Mouse (Mus musculus): Measurements from ENCODE around the gene Prrt1.

The Prrt1 gene

DNA sequence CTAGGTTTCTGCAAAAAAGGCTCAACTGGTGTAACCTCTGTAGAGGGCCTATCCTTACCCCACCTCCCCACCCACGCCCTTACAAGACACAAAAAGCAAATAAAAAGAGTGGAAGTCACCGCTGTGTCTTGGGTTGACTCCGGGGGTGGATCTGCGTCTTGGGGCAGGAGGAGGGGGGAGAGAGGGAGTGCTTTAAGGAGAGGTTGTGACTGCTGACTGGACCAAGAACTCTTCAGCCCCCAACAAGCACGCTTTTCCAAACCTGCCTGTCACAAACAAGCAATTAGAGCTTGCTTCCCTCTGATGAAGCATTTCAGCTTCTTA, 727 bp upstream of the Prrt1 start:
- no peak for DNase-seq (ENCODE audit: low spot score)

DNA sequence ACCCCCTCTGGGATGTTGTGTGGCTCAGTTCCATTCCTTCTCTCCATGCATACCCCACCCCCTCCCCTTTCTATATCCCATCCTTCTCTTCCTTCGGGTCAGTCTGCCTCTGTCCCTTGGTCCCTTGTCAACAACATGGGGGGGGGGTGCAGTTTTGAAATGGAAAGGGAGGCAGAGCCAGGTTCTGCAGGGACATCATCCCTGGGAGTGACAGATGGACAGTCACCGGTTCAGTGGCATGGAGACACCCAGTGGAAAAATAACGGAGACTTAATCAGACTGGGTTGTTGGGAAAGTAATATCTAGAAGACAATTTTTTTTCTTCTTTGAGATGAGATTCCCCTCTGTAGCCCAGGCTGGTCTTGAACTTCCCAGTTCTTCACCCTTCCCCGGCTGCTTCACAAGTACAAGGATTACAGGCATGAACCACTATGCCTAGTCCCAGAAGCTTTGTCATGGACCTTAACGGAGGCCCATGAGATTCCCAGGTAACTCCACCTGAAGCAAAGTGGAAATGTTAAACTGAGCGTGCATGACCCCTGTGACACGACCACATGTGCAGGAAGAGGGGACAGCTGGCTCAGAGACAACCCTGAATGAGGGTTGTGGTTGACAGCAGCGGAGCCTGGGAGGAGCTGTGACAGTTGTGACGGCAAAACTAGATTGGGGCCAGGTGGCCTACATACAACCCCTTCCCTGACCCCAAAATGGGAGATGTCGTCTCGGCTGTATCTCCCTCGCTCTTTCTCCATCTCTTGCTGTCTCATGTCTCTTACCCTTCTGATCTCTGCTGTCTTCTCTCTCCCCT, 667 bp downstream of the Prrt1 start:
- no peak for DNase-seq (ENCODE audit: low spot score)

DNA sequence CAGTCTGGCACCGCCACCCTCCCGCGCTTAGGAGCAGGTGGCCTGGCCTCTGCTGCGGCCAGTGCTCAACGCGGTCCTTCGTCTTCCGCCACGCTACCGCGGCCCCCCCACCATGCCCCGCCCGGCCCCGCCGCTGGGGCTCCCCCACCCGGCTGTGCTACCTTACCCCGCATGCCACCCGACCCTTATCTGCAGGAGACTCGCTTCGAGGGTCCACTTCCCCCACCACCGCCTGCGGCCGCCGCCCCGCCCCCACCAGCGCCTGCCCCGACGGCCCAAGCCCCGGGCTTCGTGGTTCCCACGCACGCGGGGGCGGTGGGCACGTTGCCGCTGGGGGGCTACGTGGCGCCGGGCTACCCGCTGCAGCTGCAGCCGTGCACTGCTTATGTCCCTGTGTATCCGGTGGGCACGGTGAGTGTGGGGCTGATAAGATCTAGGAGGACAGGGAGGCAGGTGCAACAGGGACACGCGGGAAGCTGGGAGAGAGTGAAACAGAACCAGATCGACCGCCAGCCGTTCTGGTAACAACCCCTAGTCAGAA, 1.5 kb downstream of the Prrt1 start:
- no peak for DNase-seq (ENCODE audit: low spot score)

DNA sequence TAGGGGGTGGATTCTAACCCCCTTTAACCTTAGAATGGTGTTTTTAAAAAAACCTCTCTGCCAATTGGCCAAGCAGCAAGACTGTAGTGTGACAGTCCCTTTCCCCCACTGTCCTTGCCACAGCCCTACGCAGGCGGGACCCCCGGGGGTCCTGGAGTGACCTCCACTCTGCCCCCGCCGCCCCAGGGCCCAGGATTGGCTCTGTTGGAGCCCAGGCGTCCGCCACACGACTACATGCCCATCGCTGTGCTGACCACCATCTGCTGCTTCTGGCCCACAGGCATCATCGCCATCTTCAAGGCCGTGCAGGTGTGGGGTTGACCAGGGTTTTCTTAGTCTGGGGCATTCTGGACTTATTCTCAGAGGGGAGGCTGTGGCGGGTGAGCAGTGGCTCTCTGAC, 2.3 kb downstream of the Prrt1 start:
- no peak for DNase-seq (ENCODE audit: low spot score)

DNA sequence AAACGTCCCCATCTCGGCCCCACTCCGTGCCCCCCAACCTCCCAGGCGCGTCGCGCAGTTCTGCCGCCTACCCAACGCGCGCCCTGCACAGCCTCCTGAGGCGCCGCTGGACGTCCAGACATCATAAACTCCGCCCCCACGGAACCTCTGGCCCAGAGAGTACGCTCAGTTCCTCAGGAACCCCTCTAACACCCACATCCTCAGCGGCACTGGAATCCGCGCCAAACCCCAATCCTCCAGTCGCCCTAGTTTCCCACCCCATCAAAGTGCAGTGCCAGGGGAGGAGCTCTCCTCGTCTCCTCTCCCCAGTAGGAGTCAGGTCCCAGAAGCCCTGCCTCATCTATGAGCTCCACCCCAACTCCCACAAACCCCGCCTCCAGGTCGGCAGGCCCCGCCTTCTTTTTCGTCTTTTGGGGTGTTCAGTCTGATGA, 2.9 kb downstream of the Prrt1 start:
- DNase-seq (ENCODE audit: low spot score) = peak; percentile 86

DNA sequence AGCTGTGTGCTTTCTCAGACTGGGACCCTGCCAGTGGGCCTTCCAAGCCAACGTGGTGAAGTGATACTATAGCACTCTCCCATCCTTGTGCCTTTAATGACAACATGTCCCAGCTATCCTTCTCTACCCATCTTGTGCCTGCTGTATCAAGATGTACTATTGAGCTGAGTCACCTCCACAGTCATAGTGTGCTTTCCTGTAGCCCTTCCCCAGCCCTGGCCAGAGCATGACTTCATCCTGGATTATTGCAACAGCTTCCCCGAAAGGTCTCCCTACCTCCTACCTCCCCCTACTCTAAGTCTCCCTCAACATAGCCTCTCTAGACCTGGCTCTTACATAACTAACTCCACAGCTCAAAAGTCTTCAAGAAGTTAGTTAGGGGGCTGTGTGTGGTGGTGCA, 6.3 kb downstream of the Prrt1 start:
- no peak for DNase-seq (ENCODE audit: low spot score)

DNA sequence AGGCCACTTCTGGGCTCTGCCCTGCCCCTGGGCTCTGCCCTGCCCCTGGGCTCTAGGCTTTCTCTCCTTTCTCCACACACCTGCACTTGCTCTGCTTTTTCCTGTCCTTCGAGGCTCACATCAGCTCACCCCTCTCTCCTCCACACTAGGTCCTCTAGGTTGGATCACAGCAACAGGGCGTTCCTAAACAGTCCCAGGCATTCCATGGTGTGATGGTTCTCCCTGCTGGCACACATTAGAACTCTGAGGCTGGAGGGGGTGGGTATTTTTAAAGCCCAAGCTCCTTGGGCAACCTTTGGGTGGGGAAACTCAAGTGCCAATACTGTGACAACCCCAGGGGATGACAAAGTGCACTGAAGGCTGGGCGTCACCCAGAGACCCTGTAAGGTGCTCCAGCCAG, 8.1 kb downstream of the Prrt1 start:
- no peak for DNase-seq (ENCODE audit: low spot score)

DNA sequence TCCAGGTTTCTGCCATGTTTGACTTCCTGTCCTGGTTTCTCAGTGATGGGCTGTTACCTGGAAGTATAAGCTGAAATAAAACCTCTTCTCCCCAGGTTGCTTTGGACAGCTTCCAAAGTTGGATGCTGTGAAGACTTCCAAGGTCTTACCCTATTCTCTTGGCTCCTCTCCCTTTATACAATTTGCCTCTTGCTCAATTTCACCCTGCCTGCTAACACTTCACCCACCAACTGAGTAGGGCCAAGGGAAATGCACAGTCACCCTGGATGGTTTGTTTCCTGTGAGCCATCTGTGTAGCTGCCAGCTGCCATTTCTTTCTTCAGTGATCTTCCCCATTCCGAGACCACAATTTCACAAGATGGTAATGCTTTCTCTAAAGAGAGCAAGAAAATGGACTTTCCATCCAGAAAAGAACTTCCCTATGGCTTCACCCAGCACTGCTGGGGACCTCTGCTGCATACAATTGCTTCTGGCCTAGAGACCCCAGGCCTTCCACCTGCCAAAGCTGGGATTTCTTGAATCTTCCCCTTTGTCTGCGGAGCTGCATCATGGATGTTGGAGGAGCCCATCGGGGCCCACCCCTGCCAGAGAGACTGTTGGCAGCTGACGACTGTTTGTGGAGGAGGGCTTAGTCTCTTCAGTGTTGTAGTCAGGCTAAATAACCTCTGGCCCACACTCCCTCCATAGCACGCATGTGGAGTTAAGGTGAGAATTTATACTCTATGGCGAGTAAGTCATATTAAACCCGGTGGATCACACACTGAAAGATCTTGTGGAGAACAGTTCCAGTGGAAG, 10.3 kb downstream of the Prrt1 start:
- no peak for DNase-seq (ENCODE audit: low spot score)

DNA sequence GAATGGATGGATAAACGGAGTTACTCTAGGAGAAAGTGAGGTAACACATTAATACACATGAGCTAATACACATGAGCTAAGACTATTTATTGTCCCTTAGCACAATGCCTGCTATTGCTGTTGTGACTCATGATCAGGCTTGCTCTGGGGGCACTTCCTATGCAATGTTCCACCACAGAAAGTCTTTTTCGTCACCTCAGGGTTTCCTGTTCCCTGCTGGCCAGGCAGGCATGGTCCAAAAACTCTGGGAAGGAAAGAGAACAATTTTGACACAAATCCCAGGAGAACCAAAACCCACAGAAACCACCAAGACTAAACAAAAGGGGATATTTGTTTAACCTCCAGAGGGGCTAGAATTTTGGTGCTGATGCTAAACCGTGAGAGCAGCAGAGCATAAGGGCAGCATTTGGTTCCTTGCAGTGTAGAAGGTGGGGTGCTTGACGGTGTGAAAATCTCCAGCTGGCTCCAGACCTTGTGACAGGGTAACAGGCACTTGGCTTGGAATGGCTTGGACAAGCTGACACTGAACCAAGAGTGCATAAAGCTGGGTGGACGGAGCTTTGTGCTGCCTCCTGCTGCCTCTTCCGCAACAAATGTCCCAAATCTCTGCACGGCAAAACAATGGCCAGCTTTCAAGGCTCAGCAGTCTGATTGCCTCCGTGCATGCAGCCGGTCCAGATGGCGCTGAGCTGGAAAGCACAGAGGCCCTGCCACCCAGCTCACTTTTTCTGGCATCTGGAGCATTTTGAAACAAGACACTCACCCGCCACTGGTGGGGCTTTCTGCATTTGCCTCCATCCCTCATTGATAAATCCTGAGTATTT, 11.7 kb downstream of the Prrt1 start:
- DNase-seq (ENCODE audit: low spot score) = no peak

DNA sequence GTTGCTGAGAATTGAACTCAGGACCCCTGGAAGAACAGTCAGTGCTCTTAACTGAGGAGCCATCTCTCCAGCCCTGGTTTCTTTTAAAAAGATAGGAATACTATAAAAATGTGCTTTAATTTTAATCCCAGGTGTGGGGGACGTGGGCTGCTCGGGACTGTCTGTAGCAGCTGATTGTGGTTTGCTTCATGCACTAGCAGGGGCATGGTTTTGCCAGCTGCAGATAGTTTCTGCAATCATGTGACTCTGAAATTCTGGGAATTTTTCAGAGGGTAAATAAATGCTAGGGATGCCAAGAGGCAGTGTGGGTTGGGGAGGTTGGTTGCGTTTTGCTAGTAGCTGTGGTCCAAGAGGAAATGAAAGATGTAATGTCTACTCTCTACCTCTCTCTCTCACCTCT, 12.6 kb downstream of the Prrt1 start:
- DNase-seq (ENCODE audit: low spot score) = no peak

DNA sequence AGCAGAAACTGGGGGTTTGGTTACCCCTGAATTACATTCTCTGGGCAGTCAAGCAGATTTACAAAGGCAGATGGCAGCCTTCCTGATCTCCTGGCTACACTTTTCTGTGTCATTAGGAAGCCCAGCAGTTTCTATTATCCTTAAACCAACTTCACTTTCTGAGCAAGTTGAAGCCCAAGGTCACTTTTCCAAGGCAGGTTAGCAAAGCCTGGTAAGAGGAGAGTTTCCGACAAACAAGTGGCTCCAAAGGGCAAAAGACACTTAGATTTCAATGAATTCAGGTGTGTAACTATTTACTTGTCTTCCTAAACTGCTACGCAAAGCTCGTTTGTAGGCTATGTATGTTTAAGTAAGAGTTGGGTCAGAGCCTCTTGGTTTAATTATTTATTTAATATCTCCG, 14.0 kb downstream of the Prrt1 start:
- no peak for DNase-seq (ENCODE audit: low spot score)

DNA sequence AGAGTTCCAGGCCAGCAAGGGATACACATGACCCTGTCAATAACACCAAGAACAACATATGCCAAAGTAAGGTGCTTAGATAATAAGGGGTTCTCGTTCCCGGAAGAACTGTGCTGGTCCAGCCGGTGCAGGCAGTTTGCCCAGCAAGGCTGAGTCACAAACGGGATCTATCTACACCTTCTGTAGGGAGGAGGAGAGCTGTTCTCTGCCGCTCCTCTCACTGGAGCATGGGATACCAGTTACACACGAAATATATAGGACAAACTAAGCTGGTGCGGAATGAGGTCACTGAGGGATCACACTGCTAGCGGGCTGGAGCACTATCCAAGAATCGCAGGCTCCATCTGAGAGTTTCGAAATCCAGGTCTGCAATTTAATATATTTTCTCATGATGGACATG, 14.6 kb downstream of the Prrt1 start:
- no peak for DNase-seq (ENCODE audit: low spot score)

DNA sequence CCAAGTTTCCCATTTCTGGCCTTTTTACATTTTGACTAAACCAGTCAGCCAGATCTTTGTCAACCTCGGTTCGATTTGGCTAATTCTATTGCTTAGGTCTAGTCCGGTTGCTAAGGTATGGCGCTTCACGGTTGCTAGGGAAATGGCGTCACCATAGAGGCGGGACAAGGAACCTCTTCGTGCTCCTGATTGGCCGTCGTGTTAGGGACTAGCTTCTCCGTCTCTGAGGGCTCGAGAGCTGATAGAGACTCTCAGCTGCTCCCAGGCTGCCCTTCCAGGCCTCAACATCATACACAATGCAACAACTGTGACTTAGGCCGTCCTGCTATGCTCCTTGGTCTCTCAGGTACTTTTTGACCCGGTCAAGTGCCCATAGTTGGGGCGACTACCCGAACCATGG, 15.3 kb downstream of the Prrt1 start, which contains the start of gene Fkbpl:
TSS of gene Fkbpl (plus strand) at position 157 of the 400 bp plus-strand sequence.
- peak; percentile 95 for DNase-seq (ENCODE audit: low spot score)

DNA sequence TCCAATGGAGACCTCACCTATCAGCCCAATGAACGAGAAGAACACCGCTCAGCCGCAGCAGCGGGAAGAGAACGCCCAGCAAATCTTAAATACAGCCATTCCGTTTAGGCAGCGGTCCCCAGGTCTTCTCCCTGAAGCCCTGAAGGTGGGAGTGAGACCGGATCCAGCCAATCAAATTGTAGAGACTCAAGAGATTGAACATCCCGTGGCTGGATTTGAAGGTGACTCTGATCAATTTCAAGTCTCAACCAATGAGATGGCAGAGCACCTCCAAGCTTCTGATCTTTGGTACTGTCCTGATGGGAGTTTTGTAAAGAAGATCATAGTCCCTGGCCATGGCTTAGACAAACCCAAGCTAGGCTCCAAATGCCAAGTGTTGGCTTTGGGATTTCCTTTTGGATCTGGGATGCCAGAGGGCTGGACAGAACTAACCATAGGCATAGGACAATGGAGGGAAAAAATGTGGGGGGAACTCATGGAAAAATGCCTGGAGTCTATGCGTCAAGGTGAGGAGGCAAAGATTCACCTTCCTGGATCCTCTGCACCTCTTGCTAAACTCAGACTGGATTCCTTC, 16.0 kb downstream of the Prrt1 start:
- DNase-seq (ENCODE audit: low spot score) = no peak

DNA sequence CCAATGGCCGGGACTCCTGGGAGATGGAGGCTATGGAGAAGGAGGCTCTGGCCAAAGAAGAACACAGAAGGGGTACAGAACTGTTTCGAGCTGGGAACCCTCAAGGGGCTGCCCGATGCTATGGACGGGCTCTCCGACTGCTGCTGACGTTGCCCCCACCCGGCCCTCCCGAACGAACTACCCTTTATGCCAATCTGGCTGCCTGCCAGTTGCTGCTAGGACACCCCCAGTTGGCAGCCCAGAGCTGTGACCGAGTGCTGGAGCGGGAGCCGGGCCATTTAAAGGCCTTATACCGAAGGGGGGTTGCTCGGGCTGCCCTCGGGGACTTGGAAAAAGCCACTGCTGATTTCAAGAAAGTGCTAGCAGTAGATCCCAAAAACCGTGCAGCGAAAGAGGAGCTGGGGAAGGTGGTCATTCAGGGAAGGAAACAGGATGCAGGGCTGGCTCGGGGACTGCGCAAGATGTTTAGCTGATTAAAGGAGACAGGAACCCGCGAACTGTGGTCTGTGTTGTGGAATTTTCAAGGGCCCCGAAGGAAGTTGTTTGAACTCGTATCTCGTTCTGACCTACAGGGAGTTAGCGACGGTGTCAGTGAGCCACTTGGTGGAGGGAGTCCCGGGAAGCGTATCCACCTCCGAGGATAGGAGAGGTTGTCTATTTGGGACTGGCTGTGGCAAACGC, 16.6 kb downstream of the Prrt1 start:
- DNase-seq (ENCODE audit: low spot score) = no peak

DNA sequence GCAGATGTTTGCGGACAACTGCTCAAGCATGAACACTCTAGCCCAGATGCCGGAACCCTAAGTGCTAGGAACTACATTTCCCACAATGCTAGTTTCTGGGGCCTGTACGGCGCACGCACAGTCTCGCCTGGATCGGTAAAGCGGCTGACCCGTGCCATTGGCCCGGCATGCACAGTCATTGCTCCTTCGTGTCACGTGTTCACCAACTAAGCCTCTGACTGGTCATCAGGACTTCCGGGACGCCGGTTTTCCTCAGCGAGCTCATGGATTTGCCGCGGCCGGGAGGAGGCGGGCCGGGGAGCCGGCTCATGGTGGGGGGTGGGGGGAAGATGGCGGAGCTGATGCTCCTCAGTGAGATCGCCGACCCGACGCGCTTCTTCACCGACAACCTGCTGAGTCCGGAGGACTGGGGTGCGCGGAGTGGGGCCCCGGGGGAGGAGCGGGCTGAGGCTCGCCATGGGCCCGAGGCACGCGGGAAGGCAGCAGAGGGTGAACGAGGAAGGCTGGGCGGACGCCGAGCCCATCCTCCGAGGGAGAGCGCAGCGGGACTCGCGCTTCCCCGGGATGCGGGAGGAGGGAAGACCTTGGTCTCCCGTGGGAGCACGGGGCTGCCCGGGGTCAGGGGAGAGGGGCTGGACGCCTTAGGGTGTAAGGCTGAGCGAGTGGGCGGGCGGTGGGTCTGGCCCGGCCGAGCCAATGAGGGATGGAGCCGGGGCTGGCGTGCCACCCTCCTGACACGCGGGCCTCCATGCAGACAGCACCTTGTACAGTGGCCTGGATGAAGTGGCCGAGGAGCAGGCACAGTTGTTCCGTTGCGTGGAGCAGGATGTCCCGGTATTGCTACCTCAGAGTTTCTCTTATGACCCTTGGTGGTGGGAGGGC, 17.8 kb downstream of the Prrt1 start, which contains the start of gene Atf6b:
TSS of gene Atf6b (plus strand) at position 241 of the 882 bp plus-strand sequence.
- peak; percentile 98 for DNase-seq (ENCODE audit: low spot score)

DNA sequence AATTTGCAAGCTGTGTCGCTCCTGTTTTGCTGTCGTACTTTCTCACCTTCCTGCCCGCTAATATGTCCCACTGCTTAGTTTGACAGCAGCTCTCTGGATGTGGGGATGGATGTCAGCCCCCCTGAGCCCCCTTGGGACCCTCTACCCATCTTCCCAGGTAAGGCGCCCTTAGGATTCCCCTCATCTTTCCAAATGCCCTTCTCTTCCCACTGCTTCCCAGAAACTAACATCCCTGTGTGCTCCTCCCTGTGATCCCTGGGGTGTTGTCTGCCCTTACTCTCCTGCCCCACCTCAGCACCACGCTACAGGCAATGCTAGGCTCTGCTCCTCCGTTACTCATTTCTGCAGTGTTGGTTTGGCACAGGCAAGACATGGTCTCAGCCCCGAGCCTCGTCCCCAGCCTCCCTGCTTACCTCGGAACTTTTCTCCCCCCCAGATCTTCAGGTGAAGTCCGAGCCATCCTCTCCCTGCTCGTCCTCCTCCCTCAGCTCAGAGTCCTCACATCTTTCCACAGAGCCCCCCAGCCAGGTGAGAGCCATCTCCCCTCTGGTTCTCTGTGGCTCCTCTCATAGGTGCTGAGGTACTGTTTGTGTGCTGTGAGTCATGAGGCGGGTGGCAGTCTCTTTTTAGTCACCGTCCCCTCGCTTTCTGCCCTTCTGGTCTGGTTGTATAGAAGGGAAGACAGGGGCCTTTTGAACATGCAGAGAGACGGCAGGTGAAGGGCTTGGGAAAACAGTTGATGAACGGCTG, 19.0 kb downstream of the Prrt1 start:
- DNase-seq (ENCODE audit: low spot score) = no peak

DNA sequence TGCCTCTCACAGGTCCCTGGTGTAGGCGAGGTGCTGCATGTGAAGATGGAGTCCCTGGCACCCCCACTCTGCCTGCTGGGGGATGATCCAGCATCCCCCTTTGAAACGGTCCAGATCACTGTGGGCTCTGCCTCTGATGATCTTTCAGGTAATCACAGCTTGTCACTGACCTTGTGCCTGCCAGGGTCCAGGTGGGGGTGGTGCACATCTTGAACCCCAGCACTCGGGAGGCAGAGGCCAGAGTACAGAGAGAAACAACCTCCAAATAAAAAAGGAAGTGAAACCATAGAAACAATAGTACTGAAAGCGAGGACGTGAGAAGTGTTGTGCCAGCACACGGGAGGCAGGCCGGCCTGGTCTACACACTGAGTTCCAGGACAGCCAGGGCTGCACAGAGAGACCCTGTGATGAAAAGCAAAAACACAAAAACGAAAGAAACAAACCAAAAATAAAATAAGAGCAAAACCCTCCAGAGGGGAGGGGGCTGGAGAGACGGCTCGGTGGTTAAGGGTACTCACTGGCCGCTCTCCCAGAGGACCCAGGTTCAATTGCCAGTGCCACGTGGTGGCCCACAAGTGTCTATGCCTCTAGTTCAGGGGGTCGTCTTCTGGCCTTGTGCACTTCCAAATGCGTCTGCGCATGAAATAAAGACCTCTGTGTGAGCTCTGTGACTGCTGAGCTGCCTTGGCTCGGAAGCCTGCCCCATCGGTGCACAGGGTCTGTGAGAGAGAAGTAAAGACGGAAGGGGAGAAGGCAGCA, 20.0 kb downstream of the Prrt1 start:
- no peak for DNase-seq (ENCODE audit: low spot score)

DNA sequence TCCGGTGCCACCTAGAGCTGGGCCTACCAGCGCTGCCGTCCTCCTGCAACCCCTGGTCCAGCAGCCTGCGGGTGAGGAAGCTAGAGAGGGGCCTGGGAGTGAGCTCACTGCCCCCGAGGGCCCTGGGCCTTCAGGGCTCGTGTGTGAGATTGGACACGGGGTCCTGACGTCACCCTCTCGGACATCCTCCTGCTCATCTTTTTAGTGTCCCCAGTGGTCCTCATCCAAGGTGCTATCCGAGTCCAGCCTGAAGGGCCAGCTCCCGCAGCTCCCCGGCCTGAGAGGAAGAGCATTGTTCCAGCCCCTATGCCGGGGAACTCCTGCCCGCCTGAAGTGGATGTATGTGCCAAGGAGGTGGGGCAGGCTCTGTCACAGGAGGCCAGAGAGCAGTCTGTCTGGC, 21.4 kb downstream of the Prrt1 start:
- DNase-seq (ENCODE audit: low spot score) = no peak

Measured in testis, postnatal 14 days (tissue).